Mouse (Mus musculus): Measurements from ENCODE around the gene Ly6g6d.
A peak's percentile ranks its signal among the peaks of the same experiment; 100 is the strongest.
"Not testable (repeated sequence)": the region's sequence is repeated elsewhere in the genome, so short reads cannot be mapped to it uniquely, and the experiment has no call there.

Gene Ly6g6d

GRCm38 (mm10) chr17:35048149-35048931 lies 29.5 kb downstream of the Ly6g6d start:
- no peak for DNase-seq (ENCODE audit: low spot score)

GRCm38 (mm10) chr17:35047688-35048087 lies 30.2 kb downstream of the Ly6g6d start:
- no peak for DNase-seq (ENCODE audit: low spot score)

- peak; percentile 92 for DNase-seq (ENCODE audit: low spot score)
Observed at GRCm38 (mm10) chr17:35046681-35047455, 31.0 kb downstream of the Ly6g6d start, which contains the start of gene Msh5. Msh5 (minus strand) TSS chr17:35046745.

- no peak for DNase-seq (ENCODE audit: low spot score)
Observed at GRCm38 (mm10) chr17:35045807-35046680, 31.8 kb downstream of the Ly6g6d start.

- DNase-seq (ENCODE audit: low spot score), result no peak
Observed at GRCm38 (mm10) chr17:35044904-35045806, 32.7 kb downstream of the Ly6g6d start.

- no peak for DNase-seq (ENCODE audit: low spot score)
Observed at GRCm38 (mm10) chr17:35043794-35044193, 34.1 kb downstream of the Ly6g6d start.

- DNase-seq (ENCODE audit: low spot score), result no peak
Observed at GRCm38 (mm10) chr17:35039121-35039873, 38.6 kb downstream of the Ly6g6d start.

GRCm38 (mm10) chr17:35034896-35035295 lies 43.0 kb downstream of the Ly6g6d start:
- DNase-seq (ENCODE audit: low spot score), result no peak

GRCm38 (mm10) chr17:35033703-35034102 lies 44.2 kb downstream of the Ly6g6d start:
- DNase-seq (ENCODE audit: low spot score), result not testable (repeated sequence)

GRCm38 (mm10) chr17:35032323-35032870 lies 45.5 kb downstream of the Ly6g6d start:
- DNase-seq (ENCODE audit: low spot score), result no peak

- DNase-seq (ENCODE audit: low spot score), result no peak
Observed at GRCm38 (mm10) chr17:35031880-35032279, 46.0 kb downstream of the Ly6g6d start.

- no peak for DNase-seq (ENCODE audit: low spot score)
Observed at GRCm38 (mm10) chr17:35031272-35031671, 46.6 kb downstream of the Ly6g6d start.

- DNase-seq (ENCODE audit: low spot score), result no peak
Observed at GRCm38 (mm10) chr17:35029691-35030532, 48.0 kb downstream of the Ly6g6d start.

- DNase-seq (ENCODE audit: low spot score), result no peak
Observed at GRCm38 (mm10) chr17:35028315-35028714, 49.5 kb downstream of the Ly6g6d start.

- peak; percentile 58 for DNase-seq (ENCODE audit: low spot score)
Observed at GRCm38 (mm10) chr17:35027277-35028068, 50.4 kb downstream of the Ly6g6d start, which contains the start of gene Sapcd1. Sapcd1 (minus strand) TSS chr17:35028016.

GRCm38 (mm10) chr17:35026206-35026605 lies 51.7 kb downstream of the Ly6g6d start:
- DNase-seq (ENCODE audit: low spot score), result no peak

GRCm38 (mm10) chr17:35024691-35025488 lies 53.0 kb downstream of the Ly6g6d start:
- DNase-seq (ENCODE audit: low spot score), result no peak
